Mouse (Mus musculus) v-Abl transformed pro-B cells (cell line): ENCODE measurements around the gene Hnrnpl.

Experiments
- in situ Hi-C, 2 experiments: fragments of 400-800 bp; cut with MboI; formaldehyde crosslinking; loops; one replicate each; pipeline ENCODE4 v1.15.1; 2025; ENCODE audit not compliant: unreplicated experiment in 2 of 2

The Hnrnpl gene

DNA sequence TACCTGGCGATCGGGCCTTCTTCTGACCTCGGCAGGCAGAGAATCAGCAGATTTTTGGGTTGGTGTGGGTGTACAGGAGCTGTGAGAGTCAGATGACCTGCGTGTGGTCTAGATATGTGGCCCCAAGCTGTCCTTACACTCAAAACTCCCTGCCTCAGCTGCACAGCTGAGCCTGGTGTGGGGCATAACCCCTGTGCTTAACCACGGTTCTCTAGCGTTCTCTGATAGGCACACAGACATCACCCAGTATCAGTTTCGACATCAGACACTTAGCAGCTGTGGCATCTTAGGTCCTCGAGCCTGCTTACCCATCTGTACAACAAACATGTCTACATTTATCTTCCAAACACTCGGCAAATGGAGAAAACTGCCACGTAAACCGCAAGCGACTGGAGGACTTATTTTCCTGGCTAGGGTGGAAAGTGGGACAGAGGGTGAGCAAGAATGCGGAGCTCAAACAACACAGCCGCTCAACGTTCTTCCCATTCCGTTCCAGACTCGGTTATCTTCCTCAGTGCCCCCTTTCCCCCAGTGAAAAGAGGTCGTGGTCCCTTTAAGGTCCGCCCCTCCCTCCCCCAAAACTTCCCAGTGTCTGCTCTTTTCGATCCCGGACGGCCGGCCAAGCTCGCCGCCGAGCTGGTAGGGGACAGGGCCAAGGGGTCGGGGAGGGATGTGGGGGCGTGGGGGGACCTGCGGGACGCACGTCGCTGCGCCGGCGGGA is at the start of gene Hnrnpl:
Gene Hnrnpl, plus strand, starts transcription at position 321 of the 721 bp plus-strand sequence.
- in situ Hi-C loops, result loop anchor here in 1 of 2 experiments (25.0 kb wide), 2 partner anchors 1279 to 1346 kb away; partner anchors contain the start of genes Gm26920, Sertad3, Zfp260 and Zfp566

DNA sequence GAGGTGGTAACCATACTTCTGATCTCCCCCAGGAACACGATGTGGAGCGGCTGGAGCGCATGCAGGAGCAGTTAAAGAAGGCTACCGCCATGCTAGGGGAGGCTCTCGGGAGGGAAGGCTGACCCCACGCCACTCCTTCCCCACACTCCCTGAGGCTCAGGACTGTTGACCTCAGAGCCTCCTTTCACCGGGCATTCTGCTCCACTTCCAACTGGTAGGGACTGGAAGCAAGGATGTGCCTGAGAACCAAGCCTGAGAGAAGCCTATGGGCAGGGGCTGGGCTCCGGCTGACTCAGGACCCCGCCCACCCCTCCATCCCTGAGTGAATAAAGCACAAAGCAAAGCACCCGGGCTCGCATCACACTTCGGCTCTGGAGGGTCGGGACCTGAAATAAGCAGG is 49.7 kb upstream of the Hnrnpl start:
- in situ Hi-C loops, result loop anchor here in 1 of 2 experiments (25.0 kb wide), 1 partner anchor 554 kb away; the partner anchor contains the start of gene Dpf1

DNA sequence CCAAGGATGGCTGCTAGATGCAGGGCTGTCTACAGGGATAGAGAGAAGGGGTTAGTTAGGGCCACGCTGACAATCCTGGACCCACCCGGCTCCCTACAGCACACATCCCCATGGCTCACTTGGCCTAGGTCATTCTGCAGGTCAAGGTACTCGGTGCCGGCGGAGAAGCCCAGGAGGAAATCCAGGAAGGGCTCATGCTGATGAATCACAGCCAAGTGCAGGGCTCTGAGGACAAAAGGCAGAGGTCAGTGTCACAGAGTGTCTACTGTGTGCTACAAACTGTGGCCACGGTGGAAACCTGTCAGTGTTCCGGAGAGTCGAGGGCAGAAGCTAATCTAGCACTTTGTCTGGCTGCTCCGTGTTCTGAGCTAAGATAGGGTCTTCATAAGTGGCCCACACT is 46.4 kb upstream of the Hnrnpl start:
- in situ Hi-C loops, result loop anchor here in 1 of 2 experiments (25.0 kb wide), 1 partner anchor 550 kb away; the partner anchor contains the start of gene Dpf1

DNA sequence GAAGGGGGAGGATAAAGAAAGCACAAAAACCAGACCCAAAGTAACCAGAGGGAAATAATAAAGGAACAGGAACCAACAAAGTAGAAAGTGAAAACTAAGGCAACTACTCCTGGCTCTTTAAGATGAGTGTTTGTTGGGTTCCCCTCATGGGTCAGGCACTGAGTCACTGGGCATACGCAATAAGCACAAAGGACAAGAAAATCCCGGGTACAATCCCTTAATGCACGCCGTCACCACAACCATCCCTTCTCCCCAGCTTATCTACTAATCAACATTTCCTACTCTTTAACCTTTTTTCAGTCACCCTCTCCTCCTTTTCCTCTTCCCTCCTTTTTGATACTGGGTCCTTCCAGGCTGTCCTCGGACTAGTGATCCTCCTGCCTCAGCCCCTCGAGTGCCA is 43.1 kb upstream of the Hnrnpl start:
- in situ Hi-C loops, result loop anchor here in 1 of 2 experiments (25.0 kb wide), 1 partner anchor 547 kb away; the partner anchor contains the start of gene Dpf1

DNA sequence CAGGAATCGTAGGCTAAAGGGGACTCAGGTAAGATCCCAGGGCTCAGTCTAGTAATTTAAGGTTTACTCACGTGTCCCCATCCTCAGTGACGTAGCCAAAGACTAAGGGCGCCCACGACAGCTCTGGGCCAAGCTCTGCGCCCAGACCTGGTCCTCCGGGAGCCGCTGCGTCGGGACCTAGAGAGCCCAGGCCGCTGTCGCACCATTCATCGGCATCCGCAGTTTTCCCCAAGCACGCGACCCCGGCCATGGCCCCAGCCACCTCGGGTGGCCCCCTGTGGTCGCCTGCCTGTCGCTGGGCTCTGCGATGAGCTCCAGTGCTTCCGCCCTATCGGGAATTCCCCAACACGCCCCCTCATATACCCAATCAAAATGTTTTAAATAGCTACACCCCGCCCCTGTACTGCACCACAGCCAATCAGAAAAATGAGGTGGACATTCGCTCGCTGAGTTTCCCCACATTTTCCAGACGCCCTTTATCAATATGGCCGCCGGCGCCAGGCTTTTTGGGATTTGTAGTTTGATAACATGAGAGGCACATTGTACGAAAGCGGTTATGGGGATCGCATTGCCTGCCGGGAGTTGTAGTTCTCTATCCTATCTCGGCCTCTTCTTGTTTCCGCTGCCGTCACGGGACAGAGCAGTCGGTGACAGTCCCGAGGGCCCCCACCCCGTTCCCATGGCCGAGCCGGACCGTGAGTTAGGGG is 42.0 kb upstream of the Hnrnpl start, which contains the start of gene Sirt2:
Gene Sirt2, plus strand, starts transcription at position 563 of the 707 bp plus-strand sequence.
- in situ Hi-C loops, result loop anchor here in 1 of 2 experiments (25.0 kb wide), 1 partner anchor 546 kb away; the partner anchor contains the start of gene Dpf1

DNA sequence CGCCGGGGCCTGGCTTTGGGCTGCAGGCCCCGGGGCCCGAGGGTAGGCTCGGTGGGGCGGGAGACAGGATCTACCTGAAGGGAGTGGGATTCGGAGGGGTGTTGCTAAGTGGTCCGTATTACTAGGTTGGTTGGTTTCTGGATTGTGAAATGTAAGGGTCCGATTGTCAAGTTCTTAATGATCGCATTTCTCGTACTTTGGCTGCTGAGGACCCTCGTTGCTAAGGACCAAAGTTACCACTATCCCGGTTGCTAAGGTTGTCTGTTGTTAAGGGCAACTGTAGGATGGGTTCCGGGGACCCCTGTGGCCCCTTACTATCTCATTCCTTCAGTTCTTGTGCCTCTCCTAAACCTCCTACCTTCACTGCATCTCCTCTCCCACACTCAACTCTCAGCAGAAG is 41.4 kb upstream of the Hnrnpl start:
- in situ Hi-C loops, result loop anchor here in 1 of 2 experiments (25.0 kb wide), 1 partner anchor 545 kb away; the partner anchor contains the start of gene Dpf1

DNA sequence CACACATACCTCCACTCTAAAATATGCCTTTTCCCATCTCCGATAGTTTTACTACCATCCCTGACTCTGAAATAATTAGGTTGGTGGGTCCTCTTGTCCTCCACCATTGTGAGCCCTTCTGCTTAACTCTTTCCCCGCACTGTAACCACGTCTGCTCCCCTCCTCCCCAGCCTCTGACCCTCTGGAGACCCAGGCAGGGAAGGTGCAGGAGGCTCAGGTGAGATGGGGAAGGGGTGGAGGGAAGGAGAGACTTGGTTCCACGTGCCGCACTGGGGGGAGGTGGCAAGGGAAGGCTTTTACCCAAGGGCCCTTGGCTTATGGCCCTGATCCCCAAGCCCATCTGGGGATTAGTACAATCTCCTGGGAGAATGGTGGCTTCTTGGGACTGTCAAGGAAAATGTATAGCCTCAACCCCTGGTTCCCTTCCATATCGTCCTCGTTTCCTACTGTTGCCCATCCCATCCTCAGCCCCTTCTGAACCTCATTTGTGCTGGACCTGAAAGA is 40.8 kb upstream of the Hnrnpl start, which contains the start of gene Nfkbib:
Gene Nfkbib, minus strand, starts transcription at position 51 of the 504 bp plus-strand sequence.
- in situ Hi-C loops, result loop anchor here in 1 of 2 experiments (25.0 kb wide), 1 partner anchor 545 kb away; the partner anchor contains the start of gene Dpf1

DNA sequence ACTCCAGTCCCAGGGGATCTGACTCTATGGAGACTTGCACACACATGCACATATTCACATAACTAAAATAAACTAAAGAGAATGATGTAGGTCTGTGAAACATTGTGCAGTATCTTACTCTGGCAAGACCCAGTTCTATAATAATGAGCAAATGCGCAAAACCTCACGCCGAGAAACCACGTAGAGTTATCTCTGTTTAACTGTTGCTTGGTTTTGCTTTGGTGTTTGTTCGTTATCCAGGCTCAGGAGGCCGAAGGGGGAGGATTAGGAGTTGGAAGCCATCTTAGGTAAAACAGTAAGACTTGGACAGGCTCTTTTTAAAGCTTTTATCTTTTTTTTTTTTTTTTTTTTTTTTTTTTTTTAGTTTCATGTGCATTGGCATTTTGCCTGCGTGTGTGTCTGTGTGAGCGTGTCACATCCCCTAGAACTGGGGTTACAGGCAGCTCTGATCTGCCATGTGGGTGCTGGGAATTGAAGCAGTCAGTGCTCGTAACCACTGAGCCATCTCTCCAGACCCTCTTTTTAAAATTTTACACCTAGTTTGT is 38.9 kb upstream of the Hnrnpl start:
- in situ Hi-C loops, result loop anchor here in 1 of 2 experiments (25.0 kb wide), 1 partner anchor 543 kb away; the partner anchor contains the start of gene Dpf1

DNA sequence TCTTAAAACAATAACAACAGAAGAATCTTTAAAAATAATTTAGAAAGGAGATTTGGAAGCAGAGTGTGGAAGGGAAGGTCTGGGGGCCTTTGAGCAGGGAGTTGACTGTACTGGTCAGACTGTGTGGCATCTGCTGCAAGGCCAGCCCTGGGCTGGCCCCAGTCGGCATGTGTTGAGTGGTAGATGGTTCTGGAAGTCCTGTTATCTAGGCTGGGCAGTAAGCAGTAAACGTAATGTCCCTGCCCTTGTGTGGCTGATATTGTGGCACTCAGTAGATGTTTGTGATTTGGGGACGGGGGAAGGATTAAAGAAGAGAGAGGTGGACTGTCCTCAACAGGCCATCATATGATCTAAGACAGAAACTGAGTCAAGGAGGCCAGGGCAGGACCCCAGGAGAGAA is 38.0 kb upstream of the Hnrnpl start:
- in situ Hi-C loops, result loop anchor here in 1 of 2 experiments (25.0 kb wide), 1 partner anchor 542 kb away; the partner anchor contains the start of gene Dpf1

DNA sequence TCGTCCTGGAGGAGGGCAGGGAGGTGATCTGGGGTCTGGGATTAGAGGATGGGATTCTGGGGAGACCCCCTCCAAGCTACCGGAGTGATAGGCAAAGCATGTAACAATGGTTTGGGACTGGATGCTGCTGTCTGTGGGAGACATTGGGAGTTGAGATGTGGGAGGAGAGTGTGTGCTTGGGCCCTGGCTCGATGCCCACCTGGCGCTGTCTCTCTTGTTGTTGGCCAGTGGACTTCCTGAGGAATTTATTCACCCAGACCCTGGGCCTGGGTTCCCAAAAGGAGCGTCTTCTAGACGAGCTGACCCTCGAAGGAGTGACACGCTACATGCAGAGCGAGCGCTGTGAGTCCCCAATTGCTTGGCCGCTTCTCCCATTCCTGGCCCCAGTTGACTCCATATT is 36.5 kb upstream of the Hnrnpl start:
- in situ Hi-C loops, result loop anchor here in 1 of 2 experiments (25.0 kb wide), 1 partner anchor 540 kb away; the partner anchor contains the start of gene Dpf1

DNA sequence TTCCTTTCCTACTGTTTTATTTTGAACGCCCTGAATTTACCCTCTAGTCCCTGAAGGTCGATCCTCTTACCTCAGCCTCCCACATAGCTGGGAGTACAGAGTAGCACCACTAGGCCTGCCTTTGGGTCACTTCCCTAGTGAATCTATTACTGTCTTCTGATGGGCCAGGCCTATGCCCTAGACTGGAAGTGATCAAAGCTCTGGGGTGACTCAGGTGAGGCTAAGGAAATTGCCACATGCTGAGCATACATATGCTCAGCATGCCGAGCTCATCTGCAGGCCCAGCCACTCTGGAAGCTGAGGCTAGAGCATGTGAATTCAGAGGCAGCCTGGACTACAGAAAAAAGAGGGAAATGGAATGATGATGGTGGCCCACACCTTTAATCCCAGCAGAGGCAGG is 35.2 kb upstream of the Hnrnpl start:
- in situ Hi-C loops, result loop anchor here in 1 of 2 experiments (25.0 kb wide), 1 partner anchor 539 kb away; the partner anchor contains the start of gene Dpf1

DNA sequence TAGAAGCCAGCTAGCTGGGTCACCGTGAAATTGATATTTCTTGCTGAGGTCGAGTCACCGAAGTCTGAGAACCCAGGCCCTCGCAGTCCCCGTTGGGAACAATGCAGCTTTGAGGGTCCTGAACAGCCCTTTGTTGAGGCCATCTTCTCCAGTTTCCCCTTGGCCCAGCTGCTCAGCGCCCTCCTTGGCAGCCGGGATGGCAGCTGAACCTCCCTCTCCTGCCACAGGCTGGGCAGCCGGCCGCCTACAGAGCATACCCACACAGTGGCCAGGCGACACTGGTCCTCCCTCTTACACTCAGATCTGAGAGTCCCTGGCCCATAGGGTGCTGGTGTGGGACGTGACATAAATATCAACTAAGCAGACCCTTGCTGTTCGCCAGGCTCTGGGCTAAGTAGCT is 34.2 kb upstream of the Hnrnpl start:
- in situ Hi-C loops, result loop anchor here in 1 of 2 experiments (25.0 kb wide), 1 partner anchor 538 kb away; the partner anchor contains the start of gene Dpf1

DNA sequence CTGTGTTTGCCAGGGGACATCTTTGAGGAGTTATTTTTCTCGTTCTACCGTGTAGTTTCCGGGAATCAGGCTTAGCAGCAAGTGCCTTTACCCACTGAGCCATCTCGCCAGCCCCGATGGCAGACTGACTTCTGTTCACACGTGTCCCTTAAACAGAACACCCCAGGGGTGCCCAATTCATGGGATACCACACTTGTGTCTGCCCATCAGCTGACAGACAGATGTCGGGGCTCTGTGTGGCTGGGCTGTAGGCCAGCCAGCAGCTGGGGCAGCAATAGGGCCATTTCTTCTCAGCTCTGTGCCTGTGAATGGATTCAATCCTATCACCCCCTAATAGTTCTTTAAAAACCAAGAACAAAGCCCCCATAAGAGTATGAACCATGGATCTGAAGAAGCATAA is 33.2 kb upstream of the Hnrnpl start:
- in situ Hi-C loops, result no loop called here

DNA sequence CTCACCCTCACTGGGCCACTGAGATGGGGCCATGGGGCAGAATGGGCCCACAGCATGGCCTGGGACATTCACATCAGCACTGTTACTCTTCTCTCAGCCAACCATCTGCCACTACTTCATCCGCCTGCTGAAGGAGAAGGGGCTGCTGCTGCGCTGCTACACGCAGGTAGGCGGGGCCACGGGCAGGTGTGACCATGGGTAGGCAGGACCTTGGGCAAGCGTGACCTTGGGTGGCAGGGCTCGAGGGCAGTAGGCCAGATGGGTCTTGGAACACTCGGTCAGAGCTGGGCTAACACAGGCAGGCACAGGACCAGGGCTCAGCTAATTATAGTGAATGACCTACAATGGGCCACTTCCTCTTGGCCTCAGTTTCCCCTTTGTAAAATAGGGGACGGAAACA is 29.5 kb upstream of the Hnrnpl start:
- in situ Hi-C loops, result no loop called here

DNA sequence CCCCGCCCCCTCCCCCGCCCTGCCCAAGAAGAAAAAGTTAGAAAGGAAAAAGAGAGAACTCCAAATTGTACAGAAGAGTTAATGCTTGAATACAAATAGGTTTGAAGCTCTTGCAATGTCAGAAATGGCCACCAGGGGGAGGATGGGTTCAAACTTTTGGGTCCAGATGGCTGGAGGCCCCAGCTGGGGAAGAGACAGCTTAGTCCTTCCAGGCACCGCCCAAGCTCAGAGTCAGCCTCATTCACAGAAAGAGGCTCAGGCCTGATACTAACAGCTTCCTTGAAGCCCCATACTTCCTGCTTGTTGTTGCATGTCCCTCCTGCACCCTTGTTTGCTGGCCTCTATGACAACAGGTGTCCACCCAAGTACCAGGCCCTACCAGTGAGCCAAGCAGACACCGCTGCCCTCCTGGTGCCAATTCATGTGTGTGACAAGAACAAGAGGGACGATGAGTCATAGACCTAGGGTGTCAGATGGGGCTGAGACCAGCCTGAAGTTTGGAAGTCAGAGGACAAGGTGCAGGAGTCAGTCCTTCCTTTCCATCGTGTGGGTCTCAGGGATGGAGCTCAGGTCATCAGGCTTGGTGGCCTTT is 28.2 kb upstream of the Hnrnpl start:
- in situ Hi-C loops, result loop anchor here in 1 of 2 experiments (10.0 kb wide), 1 partner anchor 255 kb away; no protein-coding TSS in a partner anchor

DNA sequence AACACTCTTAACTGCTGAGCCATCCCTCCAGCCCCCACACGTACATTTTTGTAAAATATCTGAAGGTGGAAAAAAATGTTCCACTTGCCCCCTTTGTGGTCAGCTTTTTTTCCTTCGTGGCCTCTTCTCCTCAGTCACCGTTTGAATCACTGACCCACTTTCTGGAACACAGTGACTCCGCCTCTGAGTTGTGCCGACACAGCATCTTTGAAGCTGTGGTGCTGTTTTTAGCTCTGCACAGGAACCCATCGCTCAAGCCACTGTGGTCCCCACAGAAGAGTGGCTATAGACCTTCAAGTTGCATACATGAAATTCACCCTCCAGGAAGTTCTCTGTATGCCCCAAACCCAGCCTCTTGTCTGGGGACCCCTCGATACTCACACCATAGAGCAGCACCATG is 27.5 kb upstream of the Hnrnpl start:
- in situ Hi-C loops, result loop anchor here in 1 of 2 experiments (10.0 kb wide), 1 partner anchor 254 kb away; no protein-coding TSS in a partner anchor

DNA sequence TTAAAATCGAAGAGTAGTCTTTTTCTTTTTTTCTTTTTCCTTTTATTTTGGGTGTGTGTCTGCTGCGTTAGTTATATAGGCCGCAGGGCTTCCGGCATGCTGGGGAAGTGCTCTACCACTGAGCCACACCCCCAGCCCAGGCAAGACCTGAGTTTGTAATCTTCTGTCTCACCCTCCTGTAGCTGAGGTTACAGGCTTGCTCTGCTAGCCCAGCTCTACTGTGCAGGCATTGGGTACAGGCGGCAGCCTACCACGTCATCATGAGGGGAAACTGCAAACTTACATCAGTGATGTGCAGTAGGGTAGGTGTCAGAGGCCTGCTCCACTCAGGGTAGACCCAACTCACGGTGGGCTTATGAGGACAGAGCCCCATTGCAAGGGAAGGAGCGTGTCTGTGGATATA is 27.1 kb upstream of the Hnrnpl start:
- in situ Hi-C loops, result loop anchor here in 1 of 2 experiments (10.0 kb wide), 1 partner anchor 254 kb away; no protein-coding TSS in a partner anchor

DNA sequence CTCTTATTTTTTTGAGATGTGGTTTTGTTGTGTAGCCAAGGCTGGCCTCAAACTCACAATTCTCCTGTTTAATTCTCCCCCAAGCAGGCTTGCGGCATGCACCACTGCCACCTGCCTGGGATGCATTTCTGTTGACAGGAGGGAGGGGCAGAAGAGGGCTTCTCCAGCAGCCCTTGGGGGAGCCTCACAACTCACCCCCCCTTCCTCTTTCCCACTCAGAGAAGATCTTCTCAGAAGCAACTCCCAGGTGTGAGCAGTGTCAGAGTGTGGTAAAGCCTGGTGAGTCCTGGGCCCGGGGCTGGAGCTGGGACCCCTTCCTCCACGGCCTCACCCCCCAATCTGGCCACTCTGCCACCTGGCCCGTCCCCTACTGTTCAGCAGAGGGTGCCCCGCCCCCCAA is 23.2 kb upstream of the Hnrnpl start:
- in situ Hi-C loops, result loop anchor here (5.0 to 10.0 kb wide), 2 partner anchors 250 to 257 kb away; no protein-coding TSS in a partner anchor

DNA sequence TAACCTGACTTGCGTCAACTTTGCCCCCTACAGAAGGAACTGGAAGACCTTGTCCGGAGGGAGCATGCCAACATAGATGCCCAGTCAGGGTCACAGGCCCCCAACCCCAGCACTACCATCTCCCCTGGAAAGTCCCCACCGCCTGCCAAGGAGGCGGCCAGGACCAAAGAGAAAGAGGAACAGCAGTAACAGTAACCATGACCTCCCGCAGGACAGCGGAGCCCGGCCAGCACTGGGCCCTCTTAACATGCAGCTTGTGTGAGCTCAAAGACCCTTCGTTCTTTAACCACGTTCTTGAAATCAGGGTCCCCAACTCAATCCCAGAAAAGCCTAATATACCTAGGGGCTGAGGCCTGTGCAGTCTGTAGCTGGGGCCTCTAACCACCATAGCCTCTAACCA is 20.5 kb upstream of the Hnrnpl start:
- in situ Hi-C loops, result loop anchor here (5.0 to 10.0 kb wide), 2 partner anchors 247 to 254 kb away; no protein-coding TSS in a partner anchor
